Mouse (Mus musculus) megakaryocyte-erythroid progenitor cell, adult 5 weeks (primary cell): ENCODE data around the gene Hrh1. TPM values are rescaled to one million over a fixed set of nuclear protein-coding genes. Genes with fewer than 3 reads are reported as not detected.

Experiments
- polyA plus RNA-seq: library from polyadenylated mRNA; stranded (reverse); fragments of >175 nt; gene quantifications from 2 replicates; pipeline ENCODE4 v1.2.3, GENCODE M21; 2012

Gene Hrh1
- not detected in 2 replicates for polyA plus RNA-seq

DNA sequence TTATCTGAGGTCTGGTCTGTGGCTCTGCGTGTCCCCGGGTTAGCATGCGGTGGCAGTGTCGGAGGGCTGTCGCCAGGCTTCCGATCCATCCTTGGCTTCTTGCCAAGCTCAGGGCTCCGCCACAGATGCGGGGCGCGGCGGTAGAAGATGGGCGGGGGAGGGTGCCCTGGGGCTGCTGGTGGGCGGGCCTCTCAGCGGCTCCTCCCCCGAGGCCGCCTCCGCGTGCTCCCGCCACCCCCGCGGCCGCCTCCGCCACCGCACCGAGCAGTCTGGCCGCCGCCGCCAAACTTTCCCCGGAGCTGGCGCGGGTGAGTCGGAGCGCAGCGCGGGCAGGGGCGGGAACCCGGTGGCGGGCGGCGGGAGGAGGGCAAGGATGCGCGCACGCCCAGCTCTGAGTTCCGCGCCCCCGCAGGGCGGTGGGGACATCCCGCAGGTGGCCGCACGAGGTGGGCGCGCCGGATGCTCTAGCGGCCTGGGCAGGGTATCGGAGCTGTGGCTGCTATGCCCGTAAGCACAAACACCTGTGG lies at the start of gene Hrh1:
TSS of gene Hrh1 (plus strand) at position 246 of the 527 bp plus-strand sequence.

Other genes with a start within 250 kb of the Hrh1 start
- gene Slc6a1, start 115.3 kb upstream of the Hrh1 start, polyA plus RNA-seq, result 0.10 and 0.13 TPM in 2 replicates
- gene Atg7, start 245.2 kb downstream of the Hrh1 start, polyA plus RNA-seq, result 57.1 and 71.1 TPM in 2 replicates